Mouse (Mus musculus): ENCODE measurements around the gene Triobp. TPM values are rescaled to one million over a fixed set of nuclear protein-coding genes. Genes with fewer than 3 reads are reported as not detected.
"Not testable (repeated sequence)": the region's sequence is repeated elsewhere in the genome, so short reads cannot be mapped to it uniquely, and the experiment has no call there.

Triobp gene
- total RNA-seq, 2 experiments from 2014 or later: 98.7 to 106 TPM

DNA sequence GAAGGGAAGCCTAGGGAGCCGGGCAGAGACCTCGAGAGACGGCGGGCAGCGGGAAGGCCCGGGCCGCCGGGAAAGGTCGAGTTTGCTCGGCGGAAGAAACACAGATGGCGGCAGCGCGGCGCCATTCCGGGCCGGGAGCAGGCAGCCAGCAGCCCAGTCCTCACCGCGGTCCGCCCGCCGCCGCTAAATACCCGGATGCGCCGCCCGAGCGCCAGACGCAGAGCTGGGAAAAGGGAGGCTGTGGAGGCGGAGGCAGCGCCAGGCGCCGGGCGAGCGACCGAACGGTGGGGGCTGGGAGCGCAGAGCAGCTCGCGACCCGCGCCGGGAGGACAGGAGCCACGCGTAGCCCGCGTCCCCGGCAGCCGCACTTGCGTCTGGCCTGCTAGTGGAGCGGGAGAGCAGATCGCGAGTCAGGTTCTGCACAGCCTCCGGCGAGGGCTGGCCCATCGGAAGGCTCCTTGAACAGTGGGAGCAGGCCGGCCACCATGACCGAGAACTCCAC lies 80.8 kb downstream of the Triobp start, which contains the start of gene H1f0:
H1f0 (plus strand) TSS at position 214 of the 502 bp plus-strand sequence.
- intact Hi-C loops (cut with DNase I): no loop called here
- peak; percentile 97 for DNase-seq

DNA sequence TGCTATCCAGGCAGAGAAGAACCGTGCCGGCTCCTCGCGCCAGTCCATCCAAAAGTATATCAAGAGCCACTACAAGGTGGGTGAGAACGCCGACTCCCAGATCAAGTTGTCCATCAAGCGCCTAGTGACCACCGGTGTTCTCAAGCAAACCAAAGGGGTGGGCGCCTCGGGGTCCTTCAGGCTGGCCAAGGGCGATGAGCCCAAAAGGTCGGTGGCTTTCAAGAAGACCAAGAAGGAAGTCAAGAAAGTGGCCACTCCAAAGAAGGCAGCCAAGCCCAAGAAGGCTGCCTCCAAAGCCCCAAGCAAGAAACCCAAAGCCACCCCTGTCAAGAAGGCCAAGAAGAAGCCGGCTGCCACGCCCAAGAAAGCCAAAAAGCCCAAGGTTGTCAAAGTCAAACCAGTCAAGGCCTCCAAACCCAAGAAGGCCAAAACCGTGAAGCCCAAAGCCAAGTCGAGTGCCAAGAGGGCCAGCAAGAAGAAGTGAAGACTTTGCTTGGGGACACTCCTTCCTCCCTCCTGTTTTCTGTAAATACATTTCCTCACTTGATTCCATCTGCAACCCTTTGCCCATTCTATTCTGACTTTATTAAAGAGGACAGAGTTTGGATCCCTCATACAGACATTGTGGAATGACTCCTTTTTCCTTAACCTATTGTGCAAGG lies 81.4 kb downstream of the Triobp start:
- no peak for DNase-seq
- intact Hi-C loops (cut with DNase I): no loop called here

- intact Hi-C loops (cut with DNase I): no loop called here
- DNase-seq: peak; percentile 38
Observed at GRCm38 (mm10) chr15:79029519-79030241, 82.2 kb downstream of the Triobp start.

DNA sequence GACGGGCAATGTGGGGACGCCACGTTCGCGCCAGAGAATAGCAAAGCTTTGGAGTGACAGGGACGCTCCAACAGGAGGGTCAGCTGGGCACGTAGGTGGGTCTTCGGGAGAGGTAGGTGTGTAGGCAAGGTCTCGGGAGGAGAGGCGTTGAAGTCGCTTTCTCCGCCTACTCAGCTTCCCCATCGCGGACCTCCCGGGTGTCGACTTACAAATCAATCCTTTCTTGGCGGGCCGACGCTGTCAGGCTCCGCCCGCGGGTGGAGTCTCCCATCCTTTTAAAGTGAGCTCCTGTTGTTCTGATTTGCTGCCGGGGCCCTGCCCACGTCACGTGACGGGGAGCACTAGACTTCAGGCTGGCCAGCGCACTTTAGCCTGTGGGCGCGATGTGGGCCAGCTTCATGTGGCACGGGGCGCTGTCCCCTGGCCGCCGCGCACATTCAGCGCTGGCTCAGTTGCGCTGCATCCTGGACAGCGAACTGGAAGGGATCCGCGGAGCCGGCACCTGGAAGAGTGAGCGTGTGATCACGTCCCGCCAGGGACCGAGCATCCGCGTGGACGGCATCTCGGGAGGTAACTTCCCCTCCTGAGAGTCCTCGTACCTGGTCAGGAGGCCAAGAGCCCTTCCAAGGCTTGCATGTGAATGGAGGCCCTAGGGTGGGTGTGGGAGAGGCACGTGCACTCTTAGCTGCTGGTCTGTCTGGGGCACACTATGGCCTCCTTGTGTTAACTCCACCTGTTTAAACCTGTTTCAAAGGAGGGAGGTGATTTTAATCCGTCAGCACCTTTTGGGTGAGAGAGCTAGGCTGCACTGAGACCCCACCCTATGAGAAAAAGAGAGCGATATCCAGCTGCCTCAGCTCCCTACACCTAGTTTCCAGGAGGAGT lies 83.3 kb downstream of the Triobp start:
- intact Hi-C loops (cut with DNase I): no loop called here
- DNase-seq: peak; percentile 89

GRCm38 (mm10) chr15:79031908-79032307 lies 84.4 kb downstream of the Triobp start:
- intact Hi-C loops (cut with DNase I); DNase-seq: not testable (repeated sequence)

DNA sequence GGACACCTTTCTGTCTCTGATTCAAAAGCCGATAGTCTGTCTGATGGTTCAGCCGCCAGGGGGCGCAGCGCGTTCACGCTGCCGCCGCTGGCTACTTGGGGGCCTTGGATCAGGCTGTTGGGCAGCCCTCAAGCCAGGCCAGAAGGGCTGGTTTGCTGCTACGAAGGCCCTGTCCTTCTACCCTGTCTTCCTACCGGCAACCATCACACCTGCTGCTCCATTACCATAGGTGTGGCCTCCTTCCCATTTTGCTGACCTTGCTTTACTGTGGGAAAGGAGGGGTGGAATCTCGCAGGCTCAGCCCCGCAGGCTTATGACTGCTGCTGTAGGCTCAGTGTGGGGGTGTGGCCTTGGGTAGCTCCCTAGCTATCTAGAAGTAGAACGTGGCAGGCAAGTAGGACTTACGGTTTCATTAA lies 90.4 kb downstream of the Triobp start:
- DNase-seq: peak; percentile 81
- intact Hi-C loops (cut with DNase I): no loop called here

GRCm38 (mm10) chr15:79038331-79038730 lies 90.8 kb downstream of the Triobp start:
- DNase-seq: no peak
- intact Hi-C loops (cut with DNase I): no loop called here

GRCm38 (mm10) chr15:79038853-79039252 lies 91.3 kb downstream of the Triobp start:
- DNase-seq: peak; percentile 61
- intact Hi-C loops (cut with DNase I): no loop called here

- intact Hi-C loops (cut with DNase I): no loop called here
- no peak for DNase-seq
Observed at GRCm38 (mm10) chr15:79040501-79041416, 93.2 kb downstream of the Triobp start.

DNA sequence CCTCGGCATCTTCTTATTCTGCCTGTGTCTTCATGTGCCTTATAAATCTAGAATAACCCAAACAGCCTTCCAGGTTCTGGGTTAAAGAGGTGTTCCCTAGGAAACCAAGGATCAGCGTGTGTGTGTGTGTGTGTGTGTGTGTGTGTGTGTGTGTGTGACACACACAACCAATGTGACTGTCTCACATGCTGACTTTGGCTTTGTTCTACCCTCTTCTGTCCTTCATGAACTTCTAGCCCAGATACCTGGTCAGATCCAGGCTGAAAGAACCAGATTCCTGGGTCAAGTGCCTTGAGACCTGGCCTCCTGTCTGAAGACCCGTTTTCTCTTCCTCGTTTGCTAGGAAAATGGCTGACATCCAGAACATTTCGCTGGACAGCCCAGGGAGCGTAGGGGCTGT lies 94.1 kb downstream of the Triobp start, which contains the start of gene Galr3:
Galr3 (plus strand) TSS at position 301 of the 400 bp plus-strand sequence.
- intact Hi-C loops (cut with DNase I): no loop called here
- no peak for DNase-seq

- intact Hi-C loops (cut with DNase I): no loop called here
- no peak for DNase-seq
Observed at GRCm38 (mm10) chr15:79042721-79043491, 95.4 kb downstream of the Triobp start.

DNA sequence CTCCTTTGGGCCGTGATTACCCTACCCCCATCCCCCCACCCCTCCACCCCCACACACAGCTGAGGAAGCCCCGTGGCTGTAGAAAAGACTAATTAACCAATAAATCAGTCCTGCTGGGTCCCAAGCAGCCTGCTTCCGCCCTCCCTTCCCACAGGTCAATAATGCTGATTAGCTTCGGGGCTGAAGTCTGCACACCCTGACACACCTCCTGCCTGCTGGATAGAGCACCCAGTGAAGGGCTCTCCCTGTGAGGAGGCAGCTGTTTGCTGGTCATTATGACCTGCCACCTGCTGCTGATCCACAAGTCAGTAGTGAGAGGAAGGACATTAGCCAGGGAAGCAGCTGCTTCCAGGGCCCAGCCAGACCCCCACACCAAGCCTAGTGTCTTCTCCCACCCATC lies 97.3 kb downstream of the Triobp start:
- no peak for DNase-seq
- intact Hi-C loops (cut with DNase I): no loop called here

DNA sequence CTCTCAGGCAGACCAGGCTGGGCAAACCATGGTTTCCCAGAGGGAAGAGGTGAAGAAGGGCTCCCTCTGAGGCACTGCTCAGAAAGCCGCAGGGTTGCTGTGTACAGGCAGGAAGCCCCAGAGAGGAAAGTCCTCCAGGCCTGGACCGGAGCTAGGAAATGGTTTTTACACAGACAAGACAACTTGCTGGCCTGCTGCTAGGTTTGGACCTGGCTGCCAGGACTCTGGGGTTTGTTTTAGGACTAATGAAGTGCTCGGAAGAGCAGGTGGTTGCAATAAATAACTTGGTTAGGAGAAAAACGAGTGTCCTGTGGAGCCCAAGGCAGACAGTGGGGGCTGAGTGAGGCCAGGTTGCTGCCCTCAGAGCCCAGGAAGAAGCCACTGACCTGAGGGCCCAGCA lies 100.7 kb downstream of the Triobp start:
- no peak for DNase-seq
- intact Hi-C loops (cut with DNase I): no loop called here

DNA sequence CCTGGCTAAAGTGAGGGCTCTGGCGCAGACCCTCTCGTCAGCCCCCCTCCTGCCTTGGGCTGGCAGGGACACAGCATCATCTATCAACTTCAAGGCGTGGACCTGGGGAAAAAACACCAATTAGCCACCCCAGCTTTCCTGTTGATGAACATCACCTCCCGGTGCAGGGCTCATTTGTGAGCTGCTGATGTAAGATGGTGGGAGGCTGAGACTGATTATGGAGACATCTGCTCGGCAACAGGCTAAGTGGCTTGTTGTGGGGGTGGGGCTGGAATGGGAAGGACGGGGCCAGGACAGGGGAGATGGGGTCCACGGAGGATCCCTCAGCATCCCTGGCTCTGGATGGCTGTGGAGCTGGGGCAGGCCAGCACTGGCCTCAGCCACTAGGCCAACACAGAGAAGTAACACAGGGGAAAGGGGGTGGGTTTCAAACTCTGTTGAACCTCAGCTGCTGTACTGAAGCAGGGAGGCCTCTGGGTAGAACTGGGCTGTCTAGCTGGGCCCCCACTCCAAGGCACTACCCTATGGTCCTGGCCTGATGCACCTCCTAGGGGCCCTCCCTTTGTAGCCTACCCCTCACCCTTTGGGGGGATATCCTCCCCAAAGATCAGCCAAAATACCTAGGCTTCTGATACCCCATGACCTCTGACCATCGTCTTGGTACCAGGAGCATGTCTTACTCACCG lies 102.8 kb downstream of the Triobp start:
- intact Hi-C loops (cut with DNase I): no loop called here
- DNase-seq: no peak

DNA sequence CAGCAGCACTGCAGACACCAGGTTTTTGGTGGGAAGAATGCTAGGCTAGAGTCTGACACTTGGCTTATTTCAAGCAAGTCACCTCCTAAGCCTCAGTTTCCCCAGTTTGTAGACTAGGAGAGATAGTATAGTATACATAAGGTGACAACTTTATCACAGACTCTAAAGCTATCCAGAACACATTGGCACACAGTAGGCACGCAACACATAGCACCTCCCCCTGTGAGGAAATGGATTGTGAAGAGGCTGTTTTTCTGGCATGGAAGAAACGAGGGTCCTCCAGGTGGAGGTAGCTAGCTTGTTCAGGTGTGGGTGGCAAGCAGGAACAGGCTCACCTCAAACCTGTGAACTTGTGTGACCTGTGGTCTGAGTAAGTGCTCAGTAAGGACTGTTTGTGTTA lies 103.4 kb downstream of the Triobp start:
- no peak for DNase-seq
- intact Hi-C loops (cut with DNase I): no loop called here

- intact Hi-C loops (cut with DNase I): no loop called here
- DNase-seq: no peak
Observed at GRCm38 (mm10) chr15:79051461-79052360, 104.2 kb downstream of the Triobp start.

DNA sequence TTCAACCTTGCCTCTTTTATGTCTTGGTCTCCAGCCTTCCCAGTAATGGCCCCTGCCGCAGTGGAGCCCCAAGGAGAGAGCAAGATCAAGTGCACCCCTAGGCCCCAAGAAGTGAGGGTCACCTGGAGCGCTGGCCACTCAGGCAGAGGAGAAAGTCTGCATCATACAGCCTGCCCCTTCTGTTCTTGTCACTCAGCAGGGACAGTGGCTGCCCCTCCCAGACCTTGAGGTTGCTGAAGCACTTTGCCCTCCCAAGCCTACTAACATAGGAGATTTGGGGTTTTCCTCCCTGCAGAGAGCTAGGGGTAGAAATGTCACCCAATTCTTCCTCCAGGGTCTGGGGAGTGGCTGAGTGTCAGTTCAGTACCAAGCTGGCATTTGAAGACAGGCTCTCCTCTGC lies 104.8 kb downstream of the Triobp start:
- no peak for DNase-seq
- intact Hi-C loops (cut with DNase I): no loop called here
